Mouse (Mus musculus) liver, embryonic 15.5 days (tissue): Measurements from ENCODE around the gene Gm8297. TPM values are rescaled to one million over a fixed set of nuclear protein-coding genes. Genes with fewer than 3 reads are reported as not detected.
"Not testable (repeated sequence)": the region's sequence is repeated elsewhere in the genome, so short reads cannot be mapped to it uniquely, and the experiment has no call there.

Source experiments
- ATAC-seq: fragments of 200-750 bp; cut with Nextera tagmentation; 2 replicates; pipeline ENCODE4 v1.8.0; 2017; ENCODE audit warnings: moderate number of reproducible peaks, mild to moderate bottlenecking, moderate library complexity; ENCODE audit not compliant: insufficient read depth
- H3K27ac ChIP-seq: fragments of 300-500 bp; sonication (generic); replicated peaks from 2 replicates; pipeline ENCODE4 v1.5.1; 2015; ENCODE audit warnings: mild to moderate bottlenecking, inconsistent platforms
- H3K27me3 ChIP-seq: fragments of 300-500 bp; sonication (generic); 2 replicates; pipeline ENCODE4 v1.6.1; 2015; ENCODE audit warnings: mild to moderate bottlenecking, inconsistent platforms
- H3K36me3 ChIP-seq: fragments of 300-500 bp; sonication (generic); replicated peaks from 2 replicates; pipeline ENCODE4 v1.6.1; 2015; ENCODE audit warnings: moderate library complexity, mild to moderate bottlenecking, inconsistent platforms
- H3K4me1 ChIP-seq: fragments of 300-500 bp; sonication (generic); replicated peaks from 2 replicates; pipeline ENCODE4 v1.6.1; 2015; ENCODE audit warnings: inconsistent platforms
- H3K4me2 ChIP-seq: fragments of 300-500 bp; sonication (generic); 2 replicates; pipeline ENCODE4 v1.6.1; 2015; ENCODE audit warnings: moderate library complexity, mild to moderate bottlenecking, inconsistent platforms
- H3K4me3 ChIP-seq: fragments of 300-500 bp; sonication (generic); replicated peaks from 2 replicates; pipeline ENCODE4 v1.5.1; 2015; ENCODE audit warnings: mild to moderate bottlenecking, inconsistent platforms
- H3K9ac ChIP-seq: fragments of 300-500 bp; sonication (generic); 2 replicates; pipeline ENCODE4 v1.6.1; 2015; ENCODE audit warnings: moderate library complexity, mild to moderate bottlenecking, inconsistent platforms
- H3K9me3 ChIP-seq: fragments of 300-500 bp; sonication (generic); replicated peaks from 2 replicates; pipeline ENCODE4 v1.6.1; 2016; ENCODE audit warnings: inconsistent platforms
- WGBS: fragments of 180-500 bp; shearing (Covaris S2); methylation state at CpG from one replicate; pipeline ENCODE4 v1.1.7; 2015; ENCODE audit warnings: mixed read lengths; ENCODE audit not compliant: insufficient replicate concordance; 5-methylcytosine and 5-hydroxymethylcytosine counted together
- polyA plus RNA-seq: library from polyadenylated mRNA; unstranded; fragments of >200 nt; fragmentation: Nextera tagmentation; extraction: Ambion mirVana; gene quantifications from 2 replicates; pipeline ENCODE4 v1.2.1, GENCODE M21; 2015

Gene Gm8297
- not detected in 2 replicates for polyA plus RNA-seq

DNA sequence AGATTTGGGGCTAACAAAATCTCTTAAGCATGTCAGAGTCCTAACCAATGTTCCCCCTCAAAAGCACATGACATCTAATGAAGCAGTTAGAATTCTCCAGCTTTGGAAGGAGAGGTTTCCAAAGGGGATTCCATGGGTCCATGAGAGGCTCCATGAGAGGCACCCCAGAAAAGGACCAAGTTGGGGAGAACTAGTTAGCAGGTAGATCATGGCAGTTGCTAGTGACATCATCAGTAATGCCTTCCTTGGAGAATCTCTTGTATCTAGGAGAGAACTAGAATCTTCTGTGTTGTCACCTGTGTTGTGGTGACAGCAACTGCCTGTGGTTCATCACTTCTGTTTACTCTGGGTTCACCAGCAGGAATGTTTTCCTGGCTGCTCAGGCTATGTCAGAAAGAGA lies at the start of gene Gm8297:
Gene Gm8297, plus strand, starts transcription at position 301 of the 400 bp plus-strand sequence.
- not testable (repeated sequence) for ATAC-seq, H3K4me2 ChIP-seq, H3K27ac ChIP-seq, H3K9ac ChIP-seq, H3K27me3 ChIP-seq, H3K4me3 ChIP-seq, H3K4me1 ChIP-seq, H3K36me3 ChIP-seq, H3K9me3 ChIP-seq

DNA sequence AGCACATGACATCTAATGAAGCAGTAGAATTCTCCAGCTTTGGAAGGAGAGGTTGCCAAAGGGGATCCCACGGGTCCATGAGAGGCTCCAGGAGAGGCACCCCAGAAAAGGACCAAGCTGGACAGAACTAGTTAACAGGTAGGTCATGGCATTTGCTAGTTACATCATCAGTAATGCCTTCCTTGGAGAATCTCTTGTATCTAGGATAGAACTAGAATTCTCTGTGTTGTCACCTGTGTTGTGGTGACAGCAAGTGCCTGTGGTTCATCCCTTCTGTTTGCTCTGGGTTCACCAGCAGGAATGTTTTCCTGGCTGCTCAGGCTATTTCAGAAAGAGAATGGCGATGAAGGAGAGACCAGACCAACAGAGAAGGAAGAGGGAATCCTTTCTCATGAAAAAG lies 31.9 kb downstream of the Gm8297 start, which contains the start of gene Gm3298:
Gene Gm3298, plus strand, starts transcription at position 301 of the 400 bp plus-strand sequence.
- H3K36me3 ChIP-seq, H3K27ac ChIP-seq, H3K27me3 ChIP-seq, H3K9me3 ChIP-seq, H3K4me3 ChIP-seq, H3K9ac ChIP-seq, H3K4me1 ChIP-seq, H3K4me2 ChIP-seq, ATAC-seq: not testable (repeated sequence)
- WGBS = 43% methylated on average over 1 of the region's 2 CpGs

Other genes with a start within 250 kb of the Gm8297 start
- gene Gm9602, start 207.6 kb upstream of the Gm8297 start, polyA plus RNA-seq = not detected in 2 replicates
- not detected in 2 replicates for gene Gm3269, start 145.8 kb upstream of the Gm8297 start, polyA plus RNA-seq
- not detected in 2 replicates for gene Gm3264, start 128.4 kb upstream of the Gm8297 start, polyA plus RNA-seq
- not detected in 2 replicates for gene Gm3278, start 91.5 kb upstream of the Gm8297 start, polyA plus RNA-seq
- not detected in 2 replicates for gene Gm3298, start 32.0 kb downstream of the Gm8297 start, polyA plus RNA-seq
- not detected in 2 replicates for gene 4930555G01Rik, start 66.7 kb downstream of the Gm8297 start, polyA plus RNA-seq
- gene Gm8281, start 87.1 kb downstream of the Gm8297 start, polyA plus RNA-seq = not detected in 2 replicates
- not detected in 2 replicates for gene Gm8279, start 147.6 kb downstream of the Gm8297 start, polyA plus RNA-seq
- not detected in 2 replicates for gene Gm3317, start 180.6 kb downstream of the Gm8297 start, polyA plus RNA-seq
- not detected in 2 replicates for gene Gm8271, start 201.9 kb downstream of the Gm8297 start, polyA plus RNA-seq